Mouse (Mus musculus) forebrain, postnatal 0 days (tissue): ENCODE results near the gene Zmpste24. TPM values are rescaled to one million over a fixed set of nuclear protein-coding genes. Genes with fewer than 3 reads are reported as not detected.

Source experiments
- ATAC-seq: fragments of 200-750 bp; cut with Nextera tagmentation; 2 replicates; pipeline ENCODE4 v1.8.0; 2017; ENCODE audit warnings: mild to moderate bottlenecking, moderate library complexity
- DNase-seq: peaks from one replicate; pipeline ENCODE4 v3.0.0-alpha.2; 2015
- H3K27ac ChIP-seq: fragments of 300-500 bp; sonication (generic); 2 replicates; pipeline ENCODE4 v1.5.1; 2014; ENCODE audit warnings: low read depth, mild to moderate bottlenecking, antibody characterized with exemption, low read length, moderate library complexity, mixed read lengths
- H3K27me3 ChIP-seq: fragments of 300-500 bp; sonication (generic); 2 replicates; pipeline ENCODE4 v1.6.1; 2014; ENCODE audit warnings: mild to moderate bottlenecking, low read length, mixed read lengths; ENCODE audit not compliant: insufficient read depth
- H3K36me3 ChIP-seq: fragments of 300-500 bp; sonication (generic); 2 replicates; pipeline ENCODE4 v1.6.1; 2014; ENCODE audit warnings: mild to moderate bottlenecking, moderate library complexity; ENCODE audit not compliant: insufficient read depth
- H3K4me1 ChIP-seq: fragments of 300-500 bp; sonication (generic); 2 replicates; pipeline ENCODE4 v1.6.1; 2014; ENCODE audit warnings: antibody characterized with exemption; ENCODE audit not compliant: insufficient read depth
- H3K4me2 ChIP-seq: fragments of 300-500 bp; sonication (generic); 2 replicates; pipeline ENCODE4 v1.6.1; 2014; ENCODE audit warnings: low read depth, mild to moderate bottlenecking, moderate library complexity
- H3K4me3 ChIP-seq: fragments of 300-500 bp; sonication (generic); 2 replicates; pipeline ENCODE4 v1.5.1; 2014; ENCODE audit warnings: low read depth, low read length, mixed read lengths
- H3K9ac ChIP-seq: fragments of 300-500 bp; sonication (generic); 2 replicates; pipeline ENCODE4 v1.6.1; 2014; ENCODE audit warnings: mild to moderate bottlenecking
- H3K9me3 ChIP-seq: fragments of 300-500 bp; sonication (generic); 2 replicates; pipeline ENCODE4 v1.6.1; 2016; ENCODE audit warnings: low read length
- CTCF ChIP-seq: sonication (generic); IDR thresholded peaks from 2 replicates; pipeline ENCODE4 v1.5.1; 2016; ENCODE audit warnings: antibody characterized with exemption, control low read depth, low read depth
- WGBS: fragments of 180-500 bp; shearing (Covaris S2); extraction: QIAGEN DNeasy Blood & Tissue Kit; methylation state at CpG from one replicate; pipeline ENCODE4 v1.1.7; 2014; 5-methylcytosine and 5-hydroxymethylcytosine counted together
- polyA plus RNA-seq: library from polyadenylated mRNA; unstranded; fragments of >200 nt; fragmentation: Nextera tagmentation; extraction: Ambion mirVana; gene quantifications from 2 replicates; pipeline ENCODE4 v1.2.1, GENCODE M21; 2015
- total RNA-seq: library from RNA; depleted of rRNA; stranded (reverse); fragments of >200 nt; gene quantifications from 2 replicates; pipeline ENCODE4 v1.2.3, GENCODE M21; 2014; rRNA removed

Zmpste24 gene
- total and polyA plus RNA-seq, 2 experiments from 2014 or later, result 16.1 to 20.5 TPM

DNA sequence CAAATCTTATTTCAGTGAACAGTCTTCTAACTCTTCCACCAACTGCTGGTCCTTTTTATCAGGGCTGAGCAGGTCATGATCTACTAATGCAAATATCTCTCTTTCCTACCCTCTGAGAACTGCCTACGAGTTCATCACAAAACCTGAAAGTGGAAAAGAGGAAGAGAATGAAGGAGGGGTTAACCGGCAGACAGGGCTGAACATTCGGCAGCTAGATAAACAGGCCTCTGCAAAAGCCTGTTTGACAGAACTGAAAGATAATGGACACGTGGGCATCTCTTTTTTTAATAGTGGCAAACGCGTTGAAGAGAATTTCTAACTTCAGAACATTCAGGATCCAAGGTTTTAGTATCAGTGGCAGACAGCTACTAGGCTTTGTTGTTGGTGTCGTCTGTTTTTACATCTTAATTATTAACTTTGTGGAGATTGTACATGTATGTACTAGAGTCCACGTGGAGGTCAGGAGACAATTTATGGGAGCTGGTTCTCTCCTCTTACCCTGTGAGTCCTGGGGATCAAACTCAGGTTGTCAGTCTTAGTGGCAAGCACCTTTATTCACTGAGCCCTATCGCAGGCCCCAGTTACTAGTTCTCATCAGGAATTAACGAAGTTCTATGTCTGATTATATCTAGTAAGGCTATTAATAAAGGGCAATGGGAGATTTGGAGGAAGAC, 83.3 kb downstream of the Zmpste24 start:
- Histone ChIP-seq H3K36me3 (no peaks in the 10 kb centered on the region), H3K4me1 (0 out of 2 replicates have a peak, but pooled peaks cover 7% of the 10 kb centered on the region), H3K9ac (peak overlapping the region; percentile 31; the same call in 1 of the 2 replicates), H3K27ac (no peak overlapping the region), H3K4me2 (peak overlapping the region; percentile 59), H3K9me3 (no peaks in the 10 kb centered on the region), H3K4me3 (peak overlapping the region; percentile 97; the same call in 1 of the 2 replicates), H3K27me3 (no peaks in the 10 kb centered on the region)
- no peak for TF ChIP-seq CTCF
- ATAC-seq (no peak), DNase-seq (no peak)
- 84% methylated on average over 10 of the region's 10 CpGs for WGBS

DNA sequence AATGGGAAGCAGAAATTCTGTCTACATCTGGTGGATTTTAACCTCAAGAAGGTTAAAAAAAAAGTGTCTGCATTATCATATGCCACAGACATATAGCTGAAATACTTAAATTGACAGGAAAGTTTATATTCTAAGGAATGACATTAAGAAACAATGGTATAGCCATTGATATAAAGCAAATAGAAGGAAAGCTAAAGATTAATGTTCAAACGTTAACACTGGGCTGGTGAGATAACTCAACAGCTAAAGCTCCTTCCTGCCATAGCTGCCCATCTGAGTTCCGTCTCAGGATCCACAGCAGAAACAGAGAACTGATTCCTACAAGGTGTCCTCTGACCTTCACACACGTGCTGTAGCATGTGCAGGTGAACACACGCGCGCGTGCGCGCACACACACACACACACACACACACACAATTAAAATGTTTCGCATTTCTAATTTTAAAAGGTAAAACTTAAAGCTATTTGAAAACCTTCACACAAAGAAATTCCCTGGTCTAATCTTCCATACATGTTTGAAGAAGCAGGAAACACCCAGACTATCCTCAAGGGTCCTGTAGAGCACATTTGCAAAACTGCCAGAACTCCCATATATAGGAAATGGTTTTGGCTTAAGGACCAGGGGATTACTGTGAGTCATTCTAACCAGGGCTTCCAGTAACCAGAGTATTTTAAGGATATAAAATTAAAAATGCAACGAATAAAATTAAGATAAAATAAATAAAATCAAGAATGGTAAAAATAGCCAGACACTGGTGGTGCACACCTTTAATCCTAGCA, 87.1 kb downstream of the Zmpste24 start:
- ATAC-seq (no peak), DNase-seq (no peak)
- H3K4me1 ChIP-seq, result 0 out of 2 replicates have a peak, but pooled peaks cover 7% of the 10 kb centered on the region
- TF ChIP-seq CTCF, result no peak
- H3K4me3 ChIP-seq, result no peak overlapping the region
- H3K27ac ChIP-seq, result no peak overlapping the region
- H3K36me3 ChIP-seq, result no peaks in the 10 kb centered on the region
- no peak overlapping the region for H3K4me2 ChIP-seq
- 87% methylated on average over 11 of the region's 11 CpGs for WGBS
- H3K9ac ChIP-seq, result no peak overlapping the region
- H3K27me3 ChIP-seq, result no peaks in the 10 kb centered on the region
- H3K9me3 ChIP-seq, result no peaks in the 10 kb centered on the region

Other genes with a start within 250 kb of the Zmpste24 start
- 68.2 and 86.1 TPM in 2 replicates for gene Rims3, start 243.4 kb downstream of the Zmpste24 start, total RNA-seq
- 14.7 and 21.7 TPM in 2 replicates for gene Rims3, start 243.4 kb downstream of the Zmpste24 start, polyA plus RNA-seq
- 15.6 and 15.7 TPM in 2 replicates for gene Exo5, start 173.2 kb downstream of the Zmpste24 start, total RNA-seq
- 16.0 and 18.7 TPM in 2 replicates for gene Exo5, start 173.2 kb downstream of the Zmpste24 start, polyA plus RNA-seq
- gene Zfp69, start 146.5 kb downstream of the Zmpste24 start, total RNA-seq, result 2.6 and 3.1 TPM in 2 replicates
- gene Zfp69, start 146.5 kb downstream of the Zmpste24 start, polyA plus RNA-seq, result 2.5 and 4.5 TPM in 2 replicates
- 86.8 and 92.0 TPM in 2 replicates for gene Smap2, start 81.0 kb downstream of the Zmpste24 start, total RNA-seq
- 41.3 and 49.7 TPM in 2 replicates for gene Smap2, start 81.0 kb downstream of the Zmpste24 start, polyA plus RNA-seq
- 28.1 and 29.8 TPM in 2 replicates for gene Col9a2, start 58.9 kb downstream of the Zmpste24 start, total RNA-seq
- 8.2 and 9.1 TPM in 2 replicates for gene Col9a2, start 58.9 kb downstream of the Zmpste24 start, polyA plus RNA-seq
- gene Tmco2, start 11.0 kb upstream of the Zmpste24 start, total RNA-seq, result not detected in 2 replicates
- gene Tmco2, start 11.0 kb upstream of the Zmpste24 start, polyA plus RNA-seq, result not detected in 2 replicates
- 41.0 and 42.9 TPM in 2 replicates for gene Rlf, start 116.8 kb upstream of the Zmpste24 start, total RNA-seq
- gene Rlf, start 116.8 kb upstream of the Zmpste24 start, polyA plus RNA-seq, result 9.3 and 17.4 TPM in 2 replicates
- not detected in 2 replicates for gene Gm12888, start 226.7 kb upstream of the Zmpste24 start, total RNA-seq
- gene Gm12888, start 226.7 kb upstream of the Zmpste24 start, polyA plus RNA-seq, result not detected in 2 replicates